Mouse (Mus musculus): Measurements from ENCODE around the gene Men1.

DNA sequence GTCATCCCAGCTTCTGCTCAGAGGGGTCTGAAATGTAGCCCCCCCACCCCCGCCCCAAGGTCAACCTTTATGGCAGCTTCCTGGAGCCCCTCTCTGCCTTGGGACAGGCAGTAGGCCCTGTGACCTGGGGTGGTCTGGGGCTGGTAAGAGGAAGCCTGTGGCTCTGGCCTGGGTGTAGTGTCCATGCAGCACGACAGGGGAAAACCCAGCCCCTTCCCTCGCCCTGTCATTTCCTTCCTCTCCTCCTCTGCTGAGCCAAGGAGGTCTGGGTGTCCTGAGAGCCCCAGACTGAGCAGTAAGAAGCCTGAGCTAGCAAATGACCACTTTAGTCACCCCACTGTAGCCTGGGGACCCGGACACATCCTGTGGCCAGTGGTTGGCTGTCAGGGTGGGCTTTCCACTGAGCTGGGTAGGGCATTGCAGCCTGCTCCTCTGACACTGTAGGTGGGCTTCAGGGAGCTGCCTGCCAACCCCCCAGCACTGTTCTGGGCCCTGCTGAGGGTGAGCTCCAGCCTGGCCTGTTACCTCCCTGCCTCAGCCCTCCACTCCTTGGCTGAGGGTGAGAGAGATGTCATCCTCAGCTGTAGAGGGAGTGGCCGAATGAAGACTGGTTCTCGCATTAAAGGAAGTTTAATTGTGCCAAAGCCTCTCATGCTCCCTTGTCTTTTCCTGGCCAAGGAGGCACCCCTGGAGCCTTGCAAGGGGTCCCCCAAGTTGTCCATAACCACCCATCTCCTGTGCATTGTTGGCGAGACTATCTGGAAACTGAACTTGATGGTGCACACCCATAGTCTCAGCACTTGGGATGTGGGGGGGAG lies 35.1 kb upstream of the Men1 start:
- TF ChIP-seq CTCF (IDR thresholded peaks at IDR 0.05; ENCODE audit: extremely low read depth, insufficient read length, insufficient replicate concordance, low read depth, low read length) (no peak), POLR2A (IDR thresholded peaks at IDR 0.05; ENCODE audit: low read depth, low read length) (no peak)
